Mouse (Mus musculus): ENCODE data around the gene Fancm.
"Not testable (repeated sequence)": the region's sequence is repeated elsewhere in the genome, so short reads cannot be mapped to it uniquely, and the experiment has no call there.

The Fancm gene

GRCm38 (mm10) chr12:65075085-65075732, at the start of gene Fancm:
Gene Fancm, plus strand, starts transcription at chr12:65075603.
- DNase-seq (ENCODE audit: low spot score in 2 of 2): peak; percentile 79 to 91

- DNase-seq (ENCODE audit: low spot score in 2 of 2): no peak
These were observed 39.6 kb upstream of the Fancm start for GRCm38 (mm10) chr12:65035839-65036189.

GRCm38 (mm10) chr12:65036190-65036870, 39.1 kb upstream of the Fancm start, which contains the start of gene Prpf39:
Gene Prpf39, plus strand, starts transcription at chr12:65036333.
- peak; percentile 92 to 96 for DNase-seq (ENCODE audit: low spot score in 2 of 2)

- no peak for DNase-seq (ENCODE audit: low spot score in 2 of 2)
These were observed 38.4 kb upstream of the Fancm start for GRCm38 (mm10) chr12:65036892-65037545.

- no peak for DNase-seq (ENCODE audit: low spot score in 2 of 2)
These were observed 37.9 kb upstream of the Fancm start for GRCm38 (mm10) chr12:65037546-65037937.

- DNase-seq (ENCODE audit: low spot score in 2 of 2): no peak
These were observed 26.6 kb upstream of the Fancm start for GRCm38 (mm10) chr12:65048799-65049198.

GRCm38 (mm10) chr12:65058203-65058602, 17.2 kb upstream of the Fancm start:
- DNase-seq (ENCODE audit: low spot score in 2 of 2): no peak

GRCm38 (mm10) chr12:65061082-65061481, 14.3 kb upstream of the Fancm start:
- DNase-seq (ENCODE audit: low spot score in 2 of 2): no peak

- no peak for DNase-seq (ENCODE audit: low spot score in 2 of 2)
These were observed 10.2 kb upstream of the Fancm start for GRCm38 (mm10) chr12:65065241-65065640.

GRCm38 (mm10) chr12:65066234-65066633, 9.2 kb upstream of the Fancm start:
- DNase-seq (ENCODE audit: low spot score in 2 of 2): no peak

- DNase-seq (ENCODE audit: low spot score in 2 of 2): no peak
These were observed 7.0 kb upstream of the Fancm start for GRCm38 (mm10) chr12:65068409-65068808.

GRCm38 (mm10) chr12:65072911-65073610, 2.3 kb upstream of the Fancm start:
- DNase-seq (ENCODE audit: low spot score in 2 of 2): no peak

GRCm38 (mm10) chr12:65073611-65074178, 1.7 kb upstream of the Fancm start, which contains the start of gene Fkbp3:
Gene Fkbp3, minus strand, starts transcription at chr12:65074007.
- DNase-seq (ENCODE audit: low spot score in 2 of 2): peak; percentile 93 to 98

- DNase-seq (ENCODE audit: low spot score in 2 of 2): no peak
These were observed 752 bp upstream of the Fancm start for GRCm38 (mm10) chr12:65074651-65075050.

GRCm38 (mm10) chr12:65075733-65076310, 419 bp downstream of the Fancm start:
- peak in 1 of 2 experiments; percentile 57 for DNase-seq (ENCODE audit: low spot score in 2 of 2)

- DNase-seq (ENCODE audit: low spot score in 2 of 2): no peak
These were observed 1.5 kb downstream of the Fancm start for GRCm38 (mm10) chr12:65076906-65077305.

GRCm38 (mm10) chr12:65108746-65109145, 33.3 kb downstream of the Fancm start:
- DNase-seq (ENCODE audit: low spot score in 2 of 2): no peak

GRCm38 (mm10) chr12:65111503-65111902, 36.1 kb downstream of the Fancm start:
- no peak for DNase-seq (ENCODE audit: low spot score in 2 of 2)

- DNase-seq (ENCODE audit: low spot score in 2 of 2): no peak
These were observed 37.4 kb downstream of the Fancm start for GRCm38 (mm10) chr12:65112811-65113210.

GRCm38 (mm10) chr12:65113925-65114324, 38.5 kb downstream of the Fancm start:
- DNase-seq (ENCODE audit: low spot score in 2 of 2): no peak

GRCm38 (mm10) chr12:65114978-65115377, 39.6 kb downstream of the Fancm start:
- DNase-seq (ENCODE audit: low spot score in 2 of 2): not testable (repeated sequence)

Data from spleen, postnatal 10 days (tissue).